Mouse (Mus musculus): ENCODE measurements around the gene Sall4. TPM values are rescaled to one million over a fixed set of nuclear protein-coding genes. Genes with fewer than 3 reads are reported as not detected.

The Sall4 gene
- 4.6 and 6.9 TPM in 2 replicates for polyA plus RNA-seq (2016; fragmentation: Nextera tagmentation; extraction: Ambion mirVana)

GRCm38 (mm10) chr2:168767582-168767981, at the start of gene Sall4:
Gene Sall4, minus strand, starts transcription at chr2:168767943.
- Histone ChIP-seq H3K36me3 (replicated peaks) (no peaks in the 10 kb centered on the region), H3K4me1 (peaks cover 45% of the 10 kb centered on the region), H3K4me3 (replicated peaks) (peak within 1 kb of the TSS; percentile 60), H3K4me2 (peak within 1 kb of the TSS; percentile 91), H3K27ac (peak within 1 kb of the TSS; percentile 79), H3K9ac (peak within 1 kb of the TSS; percentile 80), H3K9me3 (no peaks in the 10 kb centered on the region), H3K27me3 (peaks cover 63% of the 10 kb centered on the region)
- WGBS = 9% methylated on average over 10 of the region's 10 CpGs
- ATAC-seq (ENCODE audit: low FRiP score) = no peak

- Histone ChIP-seq H3K4me3 (replicated peaks) (no peak overlapping the region), H3K27me3 (peaks cover 36% of the 10 kb centered on the region), H3K4me1 (peaks cover 11% of the 10 kb centered on the region), H3K9me3 (no peaks in the 10 kb centered on the region), H3K27ac (no peak overlapping the region), H3K9ac (no peak overlapping the region), H3K36me3 (replicated peaks) (no peaks in the 10 kb centered on the region), H3K4me2 (no peak overlapping the region)
- no peak for ATAC-seq (ENCODE audit: low FRiP score)
- WGBS = 62% methylated on average over 6 of the region's 6 CpGs
Measured at GRCm38 (mm10) chr2:168813243-168813642, 45.5 kb upstream of the Sall4 start.

DNA sequence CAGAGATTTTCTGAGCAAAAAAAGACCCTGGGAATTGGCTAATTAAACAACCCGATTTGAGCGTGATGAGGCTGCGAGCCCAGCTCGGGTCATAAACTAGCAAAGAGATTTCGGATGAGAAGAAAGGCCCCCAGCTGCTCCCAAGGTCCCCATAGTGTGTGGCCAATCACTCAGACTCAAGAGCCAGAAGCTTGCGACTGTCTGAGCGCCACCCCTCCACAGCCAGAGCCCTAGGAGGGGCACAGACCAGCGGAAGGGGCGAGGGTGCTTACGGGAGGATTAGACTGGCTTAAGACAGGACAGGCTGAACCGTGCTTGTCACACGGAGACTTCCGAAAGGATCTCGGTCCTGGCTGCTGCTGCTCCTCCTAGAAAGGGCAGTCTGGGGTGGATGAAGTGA, 42.2 kb upstream of the Sall4 start:
- H3K4me3 ChIP-seq (replicated peaks) = peak overlapping the region; percentile 11; the same call in 1 of the 2 replicates
- H3K9ac ChIP-seq = no peak overlapping the region
- peak overlapping the region; percentile 46 for H3K4me2 ChIP-seq
- no peaks in the 10 kb centered on the region for H3K9me3 ChIP-seq
- no peaks in the 10 kb centered on the region for H3K36me3 ChIP-seq (replicated peaks)
- H3K4me1 ChIP-seq = peaks cover 25% of the 10 kb centered on the region
- ATAC-seq (ENCODE audit: low FRiP score) = peak; percentile 77
- no peak overlapping the region for H3K27ac ChIP-seq
- WGBS = 3% methylated on average over 14 of the region's 14 CpGs
- H3K27me3 ChIP-seq = peaks cover 67% of the 10 kb centered on the region

DNA sequence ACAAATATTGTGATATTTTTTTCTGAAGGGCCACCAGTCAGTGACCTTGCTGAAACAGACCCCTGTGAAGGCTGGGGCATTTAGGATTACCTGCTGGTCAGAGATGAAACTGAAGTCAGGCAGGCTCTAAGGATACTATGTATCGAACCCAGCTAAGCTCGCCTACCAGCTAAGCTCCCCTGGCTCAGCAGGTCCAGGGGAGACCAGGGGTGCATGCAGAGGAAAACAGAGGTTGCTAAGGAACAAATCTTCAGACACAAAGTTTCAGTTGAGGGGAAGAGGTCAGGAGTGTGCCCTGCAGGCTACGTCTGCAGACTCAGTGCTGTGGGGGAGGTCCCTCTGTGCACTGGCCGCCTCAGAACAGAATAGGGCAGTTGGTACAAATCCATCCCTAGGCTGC, 39.9 kb upstream of the Sall4 start:
- WGBS = 17% methylated on average over 4 of the region's 4 CpGs
- no peak overlapping the region for H3K27ac ChIP-seq
- no peak overlapping the region for H3K9ac ChIP-seq
- H3K9me3 ChIP-seq = no peaks in the 10 kb centered on the region
- H3K4me2 ChIP-seq = no peak overlapping the region
- H3K36me3 ChIP-seq (replicated peaks) = no peaks in the 10 kb centered on the region
- H3K4me3 ChIP-seq (replicated peaks) = no peak overlapping the region
- 0 out of 2 replicates have a peak, but pooled peaks have one; percentile 23 for ATAC-seq (ENCODE audit: low FRiP score)
- peaks cover 25% of the 10 kb centered on the region for H3K4me1 ChIP-seq
- H3K27me3 ChIP-seq = peaks cover 67% of the 10 kb centered on the region

GRCm38 (mm10) chr2:168803849-168804248, 36.1 kb upstream of the Sall4 start:
- Histone ChIP-seq H3K4me1 (peaks cover 15% of the 10 kb centered on the region), H3K9me3 (no peaks in the 10 kb centered on the region), H3K4me3 (replicated peaks) (no peak overlapping the region), H3K27me3 (peaks cover 44% of the 10 kb centered on the region), H3K36me3 (replicated peaks) (no peaks in the 10 kb centered on the region), H3K27ac (no peak overlapping the region), H3K9ac (no peak overlapping the region), H3K4me2 (no peak overlapping the region)
- ATAC-seq (ENCODE audit: low FRiP score) = no peak
- WGBS = 86% methylated on average over 4 of the region's 4 CpGs

DNA sequence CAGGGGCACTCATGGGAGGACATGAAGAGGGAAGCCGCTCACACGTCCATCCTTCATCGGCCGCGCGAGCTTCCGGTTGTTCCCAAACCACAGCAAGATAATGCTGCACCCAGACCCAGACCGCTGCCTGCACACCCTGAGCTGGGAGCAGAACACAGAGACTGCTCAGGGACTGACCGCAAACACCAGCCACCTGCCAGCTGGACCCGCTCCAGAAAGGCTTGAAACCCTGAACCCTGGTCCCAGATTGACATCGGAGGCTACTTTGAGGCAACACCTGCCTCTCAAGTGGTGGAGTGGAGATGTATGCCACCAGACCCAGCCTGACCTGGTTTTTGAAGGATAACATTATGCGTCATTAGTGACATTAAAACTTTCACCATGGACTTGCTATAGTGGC, 31.6 kb upstream of the Sall4 start:
- ATAC-seq (ENCODE audit: low FRiP score) = no peak
- no peak overlapping the region for H3K27ac ChIP-seq
- no peak overlapping the region for H3K4me2 ChIP-seq
- H3K36me3 ChIP-seq (replicated peaks) = no peaks in the 10 kb centered on the region
- H3K9ac ChIP-seq = no peak overlapping the region
- H3K4me1 ChIP-seq = no peaks in the 10 kb centered on the region
- H3K9me3 ChIP-seq = no peaks in the 10 kb centered on the region
- H3K4me3 ChIP-seq (replicated peaks) = no peak overlapping the region
- H3K27me3 ChIP-seq = peaks cover 6% of the 10 kb centered on the region
- 87% methylated on average over 12 of the region's 12 CpGs for WGBS

- Histone ChIP-seq H3K9me3 (no peaks in the 10 kb centered on the region), H3K36me3 (replicated peaks) (no peaks in the 10 kb centered on the region), H3K4me2 (no peak overlapping the region), H3K9ac (no peak overlapping the region), H3K27ac (no peak overlapping the region), H3K4me3 (replicated peaks) (no peak overlapping the region), H3K27me3 (0 out of 2 replicates have a peak, but pooled peaks cover 2% of the 10 kb centered on the region), H3K4me1 (no peaks in the 10 kb centered on the region)
- ATAC-seq (ENCODE audit: low FRiP score) = no peak
- 86% methylated on average over 7 of the region's 7 CpGs for WGBS
Measured at GRCm38 (mm10) chr2:168798921-168799320, 31.2 kb upstream of the Sall4 start.

DNA sequence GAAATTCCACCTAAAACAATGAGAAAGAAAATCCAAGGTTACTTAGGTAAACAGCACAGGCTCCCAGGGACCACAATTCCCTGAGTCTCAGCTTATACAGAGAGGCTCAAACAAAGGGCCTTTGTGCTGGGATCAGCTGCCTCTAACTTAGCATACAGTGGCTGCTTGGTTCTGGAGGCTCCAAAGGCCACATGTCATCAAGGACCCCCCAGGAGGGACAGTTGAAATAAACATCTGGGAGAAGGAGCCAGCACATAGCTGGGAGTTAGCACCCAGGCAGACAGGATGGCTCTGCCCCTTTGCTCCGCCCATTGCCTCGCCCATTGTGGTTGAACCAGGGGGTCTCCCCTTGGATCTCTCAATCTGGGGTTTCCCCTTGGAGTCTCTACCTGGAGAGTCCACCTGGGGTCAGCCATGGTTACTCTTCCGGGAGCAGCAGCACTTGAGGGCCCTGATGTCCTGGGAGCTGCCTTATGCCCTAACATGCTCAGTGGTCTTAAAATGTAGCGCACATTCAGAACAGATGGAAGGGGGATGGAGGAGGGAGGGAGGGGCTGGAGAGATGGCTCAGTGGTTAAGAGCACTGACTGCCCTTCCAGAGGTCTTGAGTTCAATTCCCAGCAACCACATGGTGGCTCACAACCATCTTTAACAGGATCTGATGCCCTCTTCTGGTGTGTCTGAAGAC, 23.5 kb upstream of the Sall4 start:
- ATAC-seq (ENCODE audit: low FRiP score) = peak; percentile 74
- H3K36me3 ChIP-seq (replicated peaks) = no peaks in the 10 kb centered on the region
- peaks cover 9% of the 10 kb centered on the region; the same call in 1 of the 2 replicates for H3K4me1 ChIP-seq
- no peak overlapping the region for H3K9ac ChIP-seq
- WGBS = 41% methylated on average over 4 of the region's 4 CpGs
- no peaks in the 10 kb centered on the region for H3K9me3 ChIP-seq
- no peak overlapping the region for H3K4me2 ChIP-seq
- H3K27me3 ChIP-seq = no peaks in the 10 kb centered on the region
- no peak overlapping the region for H3K4me3 ChIP-seq (replicated peaks)
- no peak overlapping the region for H3K27ac ChIP-seq

- no peak overlapping the region for H3K4me3 ChIP-seq (replicated peaks)
- peaks cover 14% of the 10 kb centered on the region for H3K27me3 ChIP-seq
- no peak for ATAC-seq (ENCODE audit: low FRiP score)
- no peaks in the 10 kb centered on the region for H3K9me3 ChIP-seq
- no peak overlapping the region for H3K9ac ChIP-seq
- WGBS = 93% methylated on average over 9 of the region's 9 CpGs
- H3K4me2 ChIP-seq = no peak overlapping the region
- H3K4me1 ChIP-seq = peaks cover 6% of the 10 kb centered on the region; the same call in 1 of the 2 replicates
- no peaks in the 10 kb centered on the region for H3K36me3 ChIP-seq (replicated peaks)
- H3K27ac ChIP-seq = no peak overlapping the region
Measured at GRCm38 (mm10) chr2:168786174-168786573, 18.4 kb upstream of the Sall4 start.

GRCm38 (mm10) chr2:168780596-168780995, 12.9 kb upstream of the Sall4 start:
- Histone ChIP-seq H3K36me3 (replicated peaks) (no peaks in the 10 kb centered on the region), H3K27ac (no peak overlapping the region), H3K9ac (no peak overlapping the region), H3K4me2 (no peak overlapping the region), H3K9me3 (no peaks in the 10 kb centered on the region), H3K4me3 (replicated peaks) (no peak overlapping the region), H3K4me1 (peaks cover 21% of the 10 kb centered on the region), H3K27me3 (peaks cover 19% of the 10 kb centered on the region)
- WGBS = 32% methylated on average over 9 of the region's 9 CpGs
- ATAC-seq (ENCODE audit: low FRiP score) = no peak

GRCm38 (mm10) chr2:168780024-168780423, 12.3 kb upstream of the Sall4 start:
- WGBS = 8% methylated on average over 9 of the region's 9 CpGs
- H3K27ac ChIP-seq = no peak overlapping the region

DNA sequence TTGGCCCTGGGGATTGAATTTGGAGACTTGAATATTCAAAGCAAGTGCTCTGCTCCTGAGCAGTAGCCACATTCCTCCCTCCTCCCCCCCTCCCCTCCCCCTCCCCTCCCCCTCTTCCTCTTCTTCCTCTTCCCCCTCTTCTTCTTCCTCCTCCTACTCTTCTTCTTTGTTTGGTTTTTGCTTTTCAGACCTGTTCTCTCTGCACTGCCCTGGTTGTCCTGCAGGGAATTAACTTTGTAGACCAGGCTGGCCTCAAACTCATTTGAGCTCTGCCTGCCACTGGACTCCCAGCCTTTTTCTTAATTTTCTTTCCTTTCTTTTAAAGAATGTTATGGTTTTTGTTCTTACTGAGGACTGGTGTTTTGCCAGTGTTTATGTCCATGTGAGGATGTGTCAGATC, 9.7 kb upstream of the Sall4 start:
- H3K4me2 ChIP-seq = no peak overlapping the region
- ATAC-seq (ENCODE audit: low FRiP score) = no peak
- no peak overlapping the region for H3K27ac ChIP-seq
- H3K4me3 ChIP-seq (replicated peaks) = no peak overlapping the region
- no peak overlapping the region for H3K9ac ChIP-seq
- no peaks in the 10 kb centered on the region for H3K36me3 ChIP-seq (replicated peaks)
- H3K9me3 ChIP-seq = no peaks in the 10 kb centered on the region
- H3K27me3 ChIP-seq = peaks cover 15% of the 10 kb centered on the region
- peaks cover 21% of the 10 kb centered on the region for H3K4me1 ChIP-seq

More at GRCm38 (mm10) chr2:168780024-168780423, 12.3 kb upstream of the Sall4 start:
- no peak for ATAC-seq (ENCODE audit: low FRiP score)
- H3K9me3 ChIP-seq = no peaks in the 10 kb centered on the region
- no peak overlapping the region for H3K9ac ChIP-seq
- H3K4me2 ChIP-seq = no peak overlapping the region
- peaks cover 21% of the 10 kb centered on the region for H3K4me1 ChIP-seq
- H3K27me3 ChIP-seq = peaks cover 19% of the 10 kb centered on the region
- no peaks in the 10 kb centered on the region for H3K36me3 ChIP-seq (replicated peaks)
- no peak overlapping the region for H3K4me3 ChIP-seq (replicated peaks)

GRCm38 (mm10) chr2:168776238-168776637, 8.5 kb upstream of the Sall4 start:
- Histone ChIP-seq H3K4me2 (no peak overlapping the region), H3K4me1 (peaks cover 21% of the 10 kb centered on the region), H3K27me3 (peaks cover 9% of the 10 kb centered on the region), H3K9me3 (no peaks in the 10 kb centered on the region), H3K36me3 (replicated peaks) (no peaks in the 10 kb centered on the region), H3K9ac (no peak overlapping the region), H3K4me3 (replicated peaks) (no peak overlapping the region), H3K27ac (no peak overlapping the region)
- no peak for ATAC-seq (ENCODE audit: low FRiP score)
- WGBS = 83% methylated on average over 3 of the region's 3 CpGs

All from forebrain, embryonic 12.5 days (tissue).